Mouse (Mus musculus) spleen, embryonic (tissue): ENCODE results near the gene Pfdn6.
"Not testable (repeated sequence)": the region's sequence is repeated elsewhere in the genome, so short reads cannot be mapped to it uniquely, and the experiment has no call there.

Experiments
- CTCF ChIA-PET: fragments of 350-600 bp; sonication (Branson Sonifier 250); formaldehyde crosslinking; loops from one replicate; lab custom pipeline; 2022; lab: Charles Lee

Gene Pfdn6

DNA sequence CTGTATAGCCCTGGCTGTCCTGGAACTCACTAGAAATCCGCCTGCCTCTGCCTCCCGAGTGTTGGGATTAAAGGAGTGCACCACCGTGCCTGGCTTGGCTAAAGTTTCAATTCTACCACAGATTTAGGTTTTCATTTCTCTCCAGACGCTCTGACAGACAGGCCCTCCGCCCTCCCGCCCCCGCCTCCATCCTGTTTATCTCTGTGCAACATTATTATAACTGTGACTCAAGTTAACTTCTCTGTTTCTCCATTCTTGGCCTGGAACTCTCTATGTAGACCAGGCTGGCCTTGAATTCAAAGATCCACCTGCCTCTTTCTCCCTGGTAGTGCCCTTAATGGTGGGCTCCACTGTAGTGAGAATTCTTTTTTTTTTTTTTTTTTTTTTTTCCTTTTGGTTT, 37.7 kb downstream of the Pfdn6 start:
- CTCF ChIA-PET: interaction anchor here (0.5 kb wide), 1 partner anchor 68 kb away, joined by 3 read pairs; no protein-coding TSS in a partner anchor

DNA sequence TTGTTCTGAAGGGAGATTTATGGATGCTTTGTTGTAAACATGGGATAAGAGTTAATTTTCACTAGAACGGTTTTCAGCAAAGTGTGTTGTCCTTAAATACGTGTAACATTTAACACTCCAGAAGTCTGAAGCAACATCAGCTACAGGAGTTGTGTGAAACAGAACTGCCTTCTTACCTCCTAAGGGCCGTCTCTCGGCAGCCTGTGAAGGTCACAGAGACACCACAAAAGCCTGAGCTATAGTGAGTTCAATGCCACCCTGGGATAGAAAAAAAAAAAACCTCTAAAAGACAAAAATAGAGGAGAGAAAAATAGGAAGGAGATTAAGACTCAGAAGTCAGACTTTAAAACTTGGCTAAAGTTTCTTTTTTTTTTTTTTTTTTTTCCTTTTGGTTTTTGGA, 38.1 kb downstream of the Pfdn6 start:
- CTCF ChIA-PET: interaction anchor here (0.5 to 0.6 kb wide), 2 partner anchors 67 to 249 kb away, joined by 3 read pairs; no protein-coding TSS in a partner anchor

DNA sequence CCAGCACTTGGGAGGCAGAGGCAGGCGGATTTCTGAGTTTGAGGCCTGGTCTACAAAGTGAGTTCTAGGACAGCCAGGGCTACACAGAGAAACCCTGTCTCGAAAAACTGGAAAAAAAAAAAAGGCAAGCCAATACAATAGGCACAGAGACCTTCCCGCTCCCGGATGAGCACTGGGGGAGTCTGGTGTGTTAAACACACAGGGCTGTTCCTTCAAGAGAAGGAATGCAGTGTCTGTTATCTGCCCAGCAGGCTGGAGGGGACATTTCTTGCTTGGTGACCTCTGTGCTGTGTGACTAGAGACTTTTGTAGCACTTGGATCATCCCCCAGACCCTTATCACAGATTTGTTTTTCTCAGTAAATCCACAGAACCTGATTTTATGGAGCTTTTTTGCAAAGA, 38.5 kb downstream of the Pfdn6 start:
- CTCF ChIA-PET: interaction anchor here (0.6 kb wide), 1 partner anchor 250 kb away, joined by 3 read pairs; no protein-coding TSS in a partner anchor

DNA sequence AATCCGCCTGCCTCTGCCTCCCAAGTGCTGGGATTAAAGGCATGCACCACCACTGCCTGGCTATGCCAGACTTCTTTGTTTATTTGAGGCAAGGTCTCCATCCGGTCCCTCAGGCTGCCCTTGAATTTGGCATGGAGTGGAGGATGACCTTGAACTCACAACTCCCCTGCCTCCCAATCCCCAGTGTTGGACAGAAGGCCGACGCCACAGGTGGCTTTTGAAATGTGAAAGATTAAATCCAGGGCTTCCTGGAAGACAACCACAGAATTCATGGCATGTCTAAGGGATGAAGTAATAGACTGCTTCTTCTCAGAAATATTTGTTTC, 39.2 kb downstream of the Pfdn6 start:
- CTCF ChIA-PET: no interaction called here

DNA sequence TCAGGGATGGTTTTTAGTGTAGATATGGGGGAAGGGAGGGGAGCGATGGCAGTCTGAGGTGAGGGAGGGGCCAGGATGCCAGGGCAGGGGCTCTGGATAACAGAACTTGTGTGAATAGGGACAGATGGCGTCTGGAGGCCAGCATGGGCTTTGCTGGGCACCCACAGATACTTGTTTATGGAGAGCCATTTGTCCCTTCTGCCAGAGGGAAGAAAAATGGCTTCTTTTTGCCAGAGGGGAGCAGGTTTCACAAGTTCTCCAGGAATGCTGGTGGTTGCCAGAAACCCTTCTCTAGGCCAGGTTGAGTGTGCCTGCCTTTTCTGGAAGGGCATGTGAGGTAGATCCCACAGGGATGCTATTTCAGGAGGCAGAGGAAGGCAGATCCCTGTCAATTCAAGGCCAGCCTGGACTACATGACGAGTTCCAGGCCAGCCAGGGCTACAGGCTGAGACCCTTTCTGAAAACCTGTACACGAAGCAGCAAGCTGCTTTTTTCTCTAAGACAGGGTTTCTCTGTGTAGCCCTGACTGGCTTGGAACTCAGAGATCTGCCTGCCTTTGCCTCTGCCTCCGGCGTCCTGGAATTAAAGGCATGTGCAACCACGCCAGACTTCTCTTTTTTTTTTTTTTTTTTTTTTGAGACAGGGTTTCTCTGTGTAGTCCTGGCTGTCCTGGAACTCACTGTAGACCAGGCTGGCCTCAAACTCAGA, 39.7 kb downstream of the Pfdn6 start:
- CTCF ChIA-PET: interaction anchor here (0.7 kb wide), 1 partner anchor 200 kb away, joined by 14 read pairs; no protein-coding TSS in a partner anchor

DNA sequence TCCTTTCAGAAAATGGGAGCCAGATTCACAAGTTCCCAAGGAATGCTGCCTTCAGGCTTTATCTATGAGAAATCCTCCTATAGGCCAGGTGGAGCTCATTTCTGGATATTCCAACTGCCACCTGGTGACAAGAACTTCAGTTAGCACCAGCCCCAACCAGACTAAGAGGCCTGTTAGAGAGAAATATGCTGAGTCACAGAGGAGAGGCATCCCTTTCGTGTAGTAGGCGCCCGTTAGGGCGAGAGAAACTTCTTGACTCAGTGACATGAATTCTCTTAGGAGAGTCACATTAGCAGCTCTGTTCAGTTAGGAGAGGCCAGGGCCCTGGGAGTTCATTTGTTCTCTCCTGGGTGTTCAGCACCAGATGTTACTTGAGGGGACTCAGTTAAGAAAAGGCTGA, 40.5 kb downstream of the Pfdn6 start:
- CTCF ChIA-PET: no interaction called here

DNA sequence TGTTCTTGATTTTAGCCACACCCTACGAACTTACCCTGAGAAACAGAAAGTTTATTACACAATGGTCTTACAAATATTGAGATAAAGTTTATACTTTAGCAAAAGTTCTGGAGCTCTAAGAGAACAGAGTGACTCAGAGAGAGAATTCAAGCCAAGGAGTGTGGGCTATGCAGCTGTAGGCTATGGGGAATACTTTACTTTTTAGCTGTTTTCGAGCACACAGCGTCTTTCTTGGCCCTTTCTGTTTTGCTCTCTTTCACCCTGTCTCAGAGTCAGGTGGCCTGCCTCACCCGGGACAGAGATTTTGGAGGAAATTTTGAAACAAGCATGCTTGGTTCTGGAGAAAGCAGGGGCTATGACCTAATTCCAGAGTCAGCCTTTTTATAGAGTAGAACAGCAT, 42.0 kb downstream of the Pfdn6 start:
- CTCF ChIA-PET: interaction anchor here (0.8 to 1.3 kb wide), 4 partner anchors 9 to 27 kb away, joined by 3 read pairs; partner anchors contain the start of genes Tapbp and Zbtb22

DNA sequence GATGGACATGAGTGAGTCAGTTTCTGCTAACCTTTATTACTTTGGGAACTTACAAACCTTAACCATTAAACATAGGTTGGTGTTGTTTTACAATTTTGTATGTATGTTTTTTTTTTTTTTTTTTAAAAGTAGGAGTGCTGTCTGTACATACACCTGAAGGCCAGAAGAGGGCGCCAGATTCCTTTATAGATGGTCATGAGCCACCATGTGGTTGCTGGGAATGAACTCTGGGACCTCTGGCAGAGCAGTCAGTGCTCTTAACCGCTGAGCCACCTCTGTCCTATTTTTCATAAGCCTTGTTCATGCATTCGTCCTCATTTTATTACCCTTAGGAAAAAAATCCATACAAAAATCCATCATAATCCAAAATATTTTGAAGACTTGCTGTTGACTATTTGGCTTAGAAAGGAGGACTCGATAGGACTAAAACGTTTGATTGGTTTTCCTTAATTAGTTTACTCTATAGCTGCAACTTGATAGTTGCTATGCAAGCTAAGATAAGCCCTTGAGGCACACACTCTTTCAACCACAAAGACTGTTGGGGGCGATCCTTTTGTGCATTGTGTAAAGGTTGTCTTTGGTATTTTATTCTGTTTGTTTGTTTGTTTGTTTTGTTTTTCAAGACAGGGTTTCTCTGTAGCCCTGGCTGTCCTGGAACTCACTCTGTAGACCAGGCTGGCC, 42.9 kb downstream of the Pfdn6 start:
- CTCF ChIA-PET: interaction anchor here (0.7 to 1.3 kb wide), 6 partner anchors 10 to 28 kb away, joined by 3 to 11 read pairs (median 4); no protein-coding TSS in a partner anchor

DNA sequence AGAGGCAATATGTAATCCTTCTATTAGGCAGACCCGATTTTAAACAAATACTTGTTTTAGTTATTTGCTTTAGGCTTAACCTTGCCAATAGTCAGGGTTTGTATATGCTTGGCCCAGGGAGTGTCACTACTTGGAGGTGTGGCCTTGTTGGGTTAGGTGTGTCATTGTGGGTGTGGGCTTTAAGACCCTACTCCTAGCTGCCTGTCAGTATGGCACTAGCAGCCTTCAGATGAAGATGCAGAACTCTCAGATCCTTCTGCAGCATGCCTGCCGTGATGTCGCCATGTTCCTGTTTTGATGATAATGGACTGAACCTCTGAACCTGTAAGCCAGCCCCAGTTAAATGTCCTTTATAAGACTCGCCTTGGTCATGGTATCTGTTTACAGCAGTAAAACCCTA, 47.1 kb downstream of the Pfdn6 start:
- CTCF ChIA-PET: interaction anchor here (0.7 kb wide), 1 partner anchor 30 kb away, joined by 3 read pairs; no protein-coding TSS in a partner anchor

DNA sequence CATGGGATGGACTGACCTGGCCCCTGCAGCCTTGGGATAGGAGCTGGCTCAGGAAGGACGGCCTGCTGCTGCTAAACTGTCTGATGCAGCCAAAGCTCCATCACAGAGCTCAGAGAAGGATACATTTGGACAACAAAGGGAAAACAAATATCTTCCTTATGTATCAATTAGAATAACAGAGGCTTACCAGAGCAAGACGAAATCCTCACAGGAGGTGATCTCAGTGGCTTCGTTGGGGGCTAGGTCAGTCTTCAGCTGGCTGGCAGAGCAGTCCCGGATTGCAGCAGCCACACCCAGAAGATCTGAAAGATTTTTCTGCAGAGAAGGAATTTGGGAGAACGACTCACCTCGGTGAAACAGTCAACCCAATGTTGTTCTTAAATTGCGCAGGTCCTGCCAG, 47.7 kb downstream of the Pfdn6 start:
- CTCF ChIA-PET: no interaction called here

DNA sequence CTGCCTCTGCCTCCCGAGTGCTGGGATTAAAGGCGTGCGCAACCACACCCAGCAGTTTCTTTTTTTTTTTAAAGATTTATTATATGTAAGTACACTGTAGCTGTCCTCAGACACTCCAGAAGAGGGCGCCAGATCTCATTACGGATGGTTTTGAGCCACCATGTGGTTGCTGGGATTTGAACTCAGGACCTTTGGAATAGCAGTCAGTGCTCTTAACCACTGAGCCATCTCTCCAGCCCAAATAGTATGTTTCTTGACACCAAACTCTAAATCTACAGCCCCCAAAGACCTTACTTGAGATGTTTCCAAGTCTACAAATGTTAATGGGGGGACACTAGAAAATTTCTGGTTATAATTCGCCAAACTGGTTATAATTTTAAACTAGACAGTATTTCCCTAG, 48.3 kb downstream of the Pfdn6 start:
- CTCF ChIA-PET: not testable (repeated sequence)

DNA sequence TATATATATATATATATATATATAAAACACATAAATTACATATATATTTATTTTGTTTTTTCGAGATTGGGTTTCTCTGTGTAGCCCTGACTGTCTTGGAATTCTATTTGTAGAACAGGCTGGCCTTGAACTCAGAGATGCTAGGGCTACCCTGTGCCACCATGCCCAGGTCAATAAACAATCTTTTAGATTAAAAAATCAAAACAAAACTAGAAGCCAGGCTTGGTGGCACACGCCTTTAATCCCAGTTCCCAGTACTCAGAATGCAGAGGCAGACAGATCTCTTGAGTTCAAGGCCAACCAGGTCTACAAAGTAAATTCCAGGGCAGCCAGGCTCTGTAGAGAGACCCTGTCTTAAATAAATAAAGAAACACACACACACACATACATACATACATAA, 48.8 kb downstream of the Pfdn6 start:
- CTCF ChIA-PET: no interaction called here

DNA sequence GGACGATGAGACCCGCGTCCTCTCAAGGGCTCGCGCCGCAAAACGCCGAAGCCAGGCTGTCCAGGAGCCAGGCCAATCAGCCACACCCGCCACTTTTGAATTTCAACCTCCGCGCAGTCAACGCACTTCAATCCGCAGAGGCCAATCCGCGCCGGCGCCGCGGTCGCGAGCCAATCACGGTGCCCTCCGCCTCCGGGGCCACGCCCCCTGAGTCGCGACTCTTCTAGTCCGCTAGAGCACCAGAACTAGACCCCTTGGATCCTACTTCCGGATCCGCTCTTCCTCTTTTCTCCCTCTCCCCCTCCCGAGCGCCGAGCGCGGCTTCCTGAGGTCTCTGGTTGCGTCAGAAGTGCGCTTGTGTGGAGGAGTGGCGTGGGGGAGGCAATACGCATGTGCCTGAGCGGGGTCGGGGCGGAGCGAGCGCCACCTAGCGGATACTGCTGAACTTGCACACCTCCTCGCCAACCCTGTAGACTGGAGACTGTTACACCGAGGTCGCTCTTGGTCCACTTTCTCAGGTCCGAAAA, 49.5 kb downstream of the Pfdn6 start, which contains the start of gene Kifc1:
Gene Kifc1, minus strand, starts transcription at position 129 of the 527 bp plus-strand sequence.
- CTCF ChIA-PET: no interaction called here

DNA sequence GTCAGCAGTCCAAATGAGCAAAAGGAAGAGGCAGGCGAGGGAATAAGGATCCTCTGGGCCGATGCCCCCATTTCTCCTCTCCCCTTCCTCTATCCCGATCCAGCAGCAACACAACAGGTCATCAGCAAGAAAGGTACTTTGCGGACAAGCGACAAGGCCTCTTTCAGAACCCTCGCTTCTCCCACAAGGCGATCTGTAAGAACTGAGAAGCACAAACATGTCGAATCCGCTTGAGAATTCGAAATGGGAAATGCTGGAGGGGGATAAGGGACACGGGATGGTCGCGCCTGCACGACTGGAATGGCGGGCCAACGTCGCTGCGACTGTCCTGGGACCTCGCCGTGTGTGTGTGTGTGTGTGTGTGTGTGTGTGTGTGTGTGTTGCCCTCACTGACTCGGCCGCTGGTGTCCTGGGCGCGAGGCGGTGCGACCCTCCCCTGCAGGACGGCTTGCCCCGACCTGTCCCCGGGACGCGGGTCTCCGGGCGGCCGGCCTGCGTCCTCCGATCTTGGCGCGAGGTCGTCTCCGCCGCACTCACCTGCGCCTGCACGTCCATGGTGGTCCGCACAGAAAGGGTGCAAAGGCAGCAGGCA, 50.1 kb downstream of the Pfdn6 start:
- CTCF ChIA-PET: not testable (repeated sequence)
